Mouse (Mus musculus) forelimb bud, embryonic 11.5 days (tissue): ENCODE results near the gene Yipf3.

ENCODE experiments used
- DNase-seq: peaks from one replicate; pipeline ENCODE4 v3.0.0-alpha.2; 2012; ENCODE audit warnings: low read depth, low spot score

Yipf3 gene

GRCm38 (mm10) chr17:46283140-46283539 lies 35.3 kb downstream of the Yipf3 start:
- no peak for DNase-seq

- DNase-seq = no peak
Measured at GRCm38 (mm10) chr17:46283911-46284310, 36.0 kb downstream of the Yipf3 start.

GRCm38 (mm10) chr17:46284653-46285052 lies 36.8 kb downstream of the Yipf3 start:
- no peak for DNase-seq

- no peak for DNase-seq
Measured at GRCm38 (mm10) chr17:46285407-46285806, 37.5 kb downstream of the Yipf3 start.

- DNase-seq = no peak
Measured at GRCm38 (mm10) chr17:46287678-46288095, 39.8 kb downstream of the Yipf3 start.

GRCm38 (mm10) chr17:46296601-46297000 lies 48.7 kb downstream of the Yipf3 start:
- no peak for DNase-seq

- no peak for DNase-seq
Measured at GRCm38 (mm10) chr17:46297028-46297363, 49.1 kb downstream of the Yipf3 start.

- no peak for DNase-seq
Measured at GRCm38 (mm10) chr17:46297364-46298219, 49.7 kb downstream of the Yipf3 start, which contains the start of gene Dlk2. Gene Dlk2, plus strand, starts transcription at chr17:46297421.

- DNase-seq = peak; percentile 85
Measured at GRCm38 (mm10) chr17:46298220-46298913, 50.5 kb downstream of the Yipf3 start.

GRCm38 (mm10) chr17:46301892-46302291 lies 54.0 kb downstream of the Yipf3 start:
- no peak for DNase-seq
